Mouse (Mus musculus): ENCODE results near the gene Gm3045. TPM values are rescaled to one million over a fixed set of nuclear protein-coding genes. Genes with fewer than 3 reads are reported as not detected.

Gm3045 gene
- total RNA-seq, 1 experiment from 2014 or later = not detected

Other genes starting within 250 kb of the Gm3045 start
- 1.1 and 1.5 TPM in 2 replicates for gene Tifab, start 247.7 kb upstream of the Gm3045 start, total RNA-seq (2021)
- not detected in 2 replicates for gene Neurog1, start 174.4 kb upstream of the Gm3045 start, total RNA-seq (2021)
- gene Cxcl14, start 130.0 kb upstream of the Gm3045 start, total RNA-seq (2021) = 29.4 and 36.9 TPM in 2 replicates
- gene Slc25a48, start 11.8 kb downstream of the Gm3045 start, total RNA-seq (2021) = 1.7 and 2.0 TPM in 2 replicates
- not detected in 2 replicates for gene Il9, start 55.7 kb downstream of the Gm3045 start, total RNA-seq (2021)
- 2.3 and 5.6 TPM in 2 replicates for gene Fbxl21, start 95.9 kb downstream of the Gm3045 start, total RNA-seq (2021)
- 0.39 and 1.2 TPM in 2 replicates for gene Lect2, start 121.9 kb downstream of the Gm3045 start, total RNA-seq (2021)
- gene Tgfbi, start 182.9 kb downstream of the Gm3045 start, total RNA-seq (2021) = 26.5 and 32.9 TPM in 2 replicates